Mouse (Mus musculus): Measurements from ENCODE around the gene Ubash3b. TPM values are rescaled to one million over a fixed set of nuclear protein-coding genes. Genes with fewer than 3 reads are reported as not detected.

The Ubash3b gene
- total RNA-seq, 2 experiments from 2014 or later = 15.1 to 21.6 TPM

DNA sequence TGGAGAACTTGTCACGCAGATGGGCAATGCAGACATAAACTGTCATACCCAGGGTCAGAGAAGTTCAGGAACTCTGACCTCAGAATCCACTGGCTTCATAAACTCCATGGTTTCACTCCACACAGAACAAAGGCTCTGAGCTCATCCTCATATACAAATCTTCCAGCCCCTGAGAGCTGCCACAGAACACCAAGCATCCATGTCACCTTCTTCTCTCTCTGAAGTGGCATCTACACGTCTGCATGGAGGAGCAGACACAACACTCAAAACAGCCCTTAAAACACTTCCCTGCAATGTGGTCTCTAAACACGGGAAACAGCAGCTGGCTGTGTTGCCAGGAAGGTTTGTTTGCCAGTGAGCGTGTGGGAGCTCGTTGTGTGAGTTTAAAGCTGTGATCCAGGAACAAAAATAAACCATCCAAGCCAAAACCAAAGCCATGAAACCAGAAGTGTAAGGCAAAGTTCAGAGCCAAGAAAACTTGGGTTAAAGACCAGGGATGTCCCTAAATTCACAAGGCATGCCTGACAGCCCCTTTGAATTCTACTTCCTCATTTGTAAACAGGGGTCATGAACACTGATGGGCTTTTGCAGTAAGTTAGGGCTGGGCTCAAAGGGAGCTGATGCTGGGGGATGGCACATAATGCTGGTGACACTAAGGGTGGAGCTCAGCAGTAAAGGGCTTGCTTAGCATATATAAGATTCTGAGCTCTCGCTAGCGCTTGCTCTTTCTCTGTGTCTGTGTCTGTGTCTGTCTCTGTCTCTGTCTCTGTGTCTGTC lies 24.6 kb downstream of the Ubash3b start:
- ATAC-seq (ENCODE audit: poor library complexity, severe bottlenecking) = 0 out of 2 replicates have a peak, but pooled peaks have one; percentile 16

DNA sequence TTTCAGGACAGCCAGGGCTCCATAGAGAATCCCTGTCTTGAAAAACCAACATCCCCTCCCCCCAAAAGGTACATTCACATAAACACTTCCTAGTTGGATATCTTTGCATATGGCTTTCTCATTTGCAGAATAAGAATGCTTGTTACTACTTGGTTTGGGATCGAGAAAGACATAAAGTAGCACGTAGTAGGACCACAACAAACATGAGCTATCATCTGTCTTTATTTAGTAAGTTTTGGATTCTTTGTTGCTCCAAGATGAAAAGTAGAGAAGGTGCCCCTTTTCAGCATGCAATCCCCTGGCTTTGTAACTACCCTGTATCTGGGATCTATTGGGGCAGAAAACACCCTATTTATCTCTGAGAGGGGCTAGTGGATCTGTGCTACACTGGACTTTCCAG lies 25.2 kb downstream of the Ubash3b start:
- no peak for ATAC-seq (ENCODE audit: poor library complexity, severe bottlenecking)

DNA sequence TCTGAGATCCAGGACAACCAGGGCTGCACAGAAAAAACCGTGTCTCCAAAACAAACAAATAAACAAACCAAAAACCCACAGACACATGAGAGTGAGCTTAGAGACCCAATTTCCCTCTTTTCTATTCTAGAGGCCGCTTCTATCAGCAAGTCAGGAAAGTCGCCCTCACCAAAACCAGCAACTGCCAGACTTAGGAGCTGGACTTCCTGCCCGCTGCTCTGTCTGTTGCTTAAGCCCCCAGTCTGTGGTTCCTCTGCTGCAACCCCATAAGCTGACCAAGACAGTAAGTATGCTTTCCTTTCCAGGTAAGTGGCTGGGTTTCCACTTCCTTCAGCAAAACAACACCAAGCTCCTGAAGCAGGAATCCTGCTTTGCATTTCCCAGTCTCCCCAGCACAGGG lies 26.6 kb downstream of the Ubash3b start:
- ATAC-seq (ENCODE audit: poor library complexity, severe bottlenecking) = peak; percentile 76

DNA sequence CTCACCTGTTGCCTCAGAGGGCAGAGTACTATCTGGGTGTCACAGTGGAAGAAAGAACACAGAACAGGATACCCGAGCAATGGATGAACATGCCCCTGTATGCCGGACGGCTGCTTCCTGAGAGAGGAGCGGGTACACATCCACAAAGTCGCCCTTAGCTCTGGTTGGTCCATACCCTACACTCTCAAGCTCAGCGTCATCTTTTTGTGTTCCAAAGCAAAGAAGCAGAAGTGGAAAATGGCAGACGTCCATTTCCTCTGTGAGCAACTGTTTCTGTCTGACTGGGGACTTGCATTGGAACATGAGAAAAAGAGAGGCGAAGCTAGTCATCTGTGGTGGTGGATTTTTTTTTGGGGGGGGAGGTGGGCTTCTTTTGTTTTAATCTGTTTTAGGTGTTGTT lies 30.9 kb downstream of the Ubash3b start:
- ATAC-seq (ENCODE audit: poor library complexity, severe bottlenecking) = peak; percentile 66

DNA sequence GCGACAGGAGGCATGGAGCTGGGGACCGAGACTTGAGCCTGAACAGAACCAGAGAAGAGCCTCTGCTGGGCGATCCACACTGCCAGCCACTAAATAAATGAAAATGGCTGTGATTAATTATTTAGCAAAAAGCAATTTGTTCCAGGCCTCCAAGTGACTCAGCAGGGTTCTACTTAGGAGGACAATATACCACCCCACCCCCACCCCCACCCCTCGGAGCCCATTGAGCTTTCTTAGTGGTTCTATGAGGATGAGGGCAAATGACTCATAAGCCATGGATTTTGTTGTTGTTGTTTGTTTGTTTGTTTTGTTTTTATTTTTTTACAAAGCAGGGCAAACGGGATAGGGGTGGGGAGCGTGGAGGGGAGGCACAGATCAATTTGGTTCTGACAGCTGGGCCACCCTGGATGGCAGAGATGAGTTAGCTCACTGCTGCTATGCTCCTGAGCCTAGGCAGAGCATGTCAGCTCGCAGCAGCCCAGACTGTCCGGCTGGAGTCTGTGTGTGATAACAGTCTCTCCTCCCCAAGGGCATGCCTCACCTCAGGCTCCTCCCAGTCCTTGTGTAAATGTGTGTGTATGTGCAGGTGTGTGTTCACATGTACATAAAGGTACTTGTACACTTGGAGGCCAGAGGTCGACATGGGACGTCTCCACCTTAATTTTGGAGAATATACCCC lies 31.6 kb downstream of the Ubash3b start:
- no peak for ATAC-seq (ENCODE audit: poor library complexity, severe bottlenecking)

DNA sequence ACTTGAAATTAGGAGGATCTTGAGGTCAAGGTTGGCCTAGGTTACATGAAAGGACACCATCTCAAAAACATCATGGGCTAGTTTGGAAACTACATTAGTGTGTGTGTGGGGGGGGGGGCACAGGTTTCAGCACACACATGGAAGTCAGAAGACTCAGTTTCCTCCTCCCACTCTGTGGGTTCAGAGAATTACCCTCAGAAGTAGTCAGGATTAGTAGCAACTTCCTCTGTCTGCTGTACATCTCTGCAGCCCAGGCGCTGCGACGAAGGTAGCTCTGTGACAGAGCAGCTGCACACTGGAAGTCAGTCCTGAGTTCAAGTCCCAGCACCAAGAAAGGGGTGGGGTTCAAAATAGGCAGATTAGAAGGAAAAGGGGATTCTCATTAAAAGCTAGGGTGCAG lies 32.2 kb downstream of the Ubash3b start:
- peak; percentile 65 for ATAC-seq (ENCODE audit: poor library complexity, severe bottlenecking)

DNA sequence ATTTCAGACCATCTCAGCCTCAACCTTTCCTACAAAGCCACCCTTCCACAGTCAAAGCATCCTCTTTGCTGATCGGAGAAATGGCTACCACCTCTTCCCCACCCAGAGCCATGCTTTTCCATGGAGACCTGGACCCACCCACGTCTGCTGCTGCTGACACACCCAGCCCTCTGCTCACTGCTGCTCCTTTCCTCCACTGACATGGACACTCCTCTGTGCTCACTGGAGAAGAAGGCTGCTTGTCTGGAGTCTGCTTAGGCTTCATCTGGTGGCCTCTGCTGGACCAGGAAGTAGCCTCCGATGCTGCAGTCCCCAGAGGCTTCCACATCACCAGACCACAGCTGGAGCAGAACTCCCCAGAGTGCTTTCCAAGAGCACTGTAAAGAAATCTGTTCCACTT lies 34.8 kb downstream of the Ubash3b start:
- ATAC-seq (ENCODE audit: poor library complexity, severe bottlenecking) = no peak

DNA sequence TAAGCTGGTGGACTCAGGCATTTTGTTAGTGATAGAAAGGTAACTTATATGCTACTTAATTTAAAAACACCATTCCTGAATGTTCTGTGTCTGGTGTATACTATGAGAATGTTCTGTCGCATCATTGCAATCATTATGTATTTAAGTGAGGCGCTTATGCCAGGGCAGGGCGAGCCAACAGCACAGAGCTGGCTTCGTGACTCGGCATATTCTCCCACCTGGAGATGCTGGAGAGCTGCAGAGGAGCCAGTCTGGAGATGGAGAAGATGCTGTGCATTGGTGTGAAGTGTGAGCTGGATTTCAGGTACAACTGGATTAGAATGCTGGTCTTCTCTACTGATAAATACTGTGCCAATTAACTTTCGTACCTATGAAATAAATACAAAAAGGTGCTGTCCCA lies 37.2 kb downstream of the Ubash3b start:
- ATAC-seq (ENCODE audit: poor library complexity, severe bottlenecking) = no peak

DNA sequence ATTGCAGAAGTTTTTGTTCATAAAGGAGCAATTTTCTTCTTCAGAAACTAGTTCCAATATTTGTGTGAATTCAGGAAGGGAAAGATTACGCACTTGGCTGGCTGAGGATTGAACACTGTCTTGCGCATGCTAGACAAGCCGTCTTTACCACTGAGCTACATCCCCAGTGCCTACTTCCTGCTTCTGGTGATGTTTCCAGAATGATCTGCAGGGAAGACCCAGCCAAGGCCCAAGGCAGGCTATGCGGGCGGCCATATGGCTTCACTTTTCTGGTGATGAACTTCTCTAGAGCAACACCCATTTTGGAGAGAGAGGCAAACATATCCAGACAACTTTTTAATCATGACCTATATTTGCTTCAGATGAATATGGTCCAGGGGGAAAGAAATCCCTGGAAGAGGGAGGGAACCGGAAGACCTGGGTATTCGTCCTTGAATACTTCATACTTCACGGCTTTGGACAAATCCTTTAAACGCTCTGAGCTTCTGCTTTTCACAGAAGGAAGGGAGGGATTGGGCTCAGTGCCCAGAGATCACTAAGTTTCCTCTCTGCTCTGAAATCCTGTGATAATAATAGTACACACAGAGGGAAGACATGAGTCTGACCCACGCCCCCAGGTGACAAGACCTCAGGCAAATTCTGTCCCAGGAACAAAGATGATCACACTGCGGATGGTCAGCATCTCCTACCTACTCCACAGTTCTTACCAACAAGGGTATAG lies 38.9 kb downstream of the Ubash3b start:
- peak; percentile 62 for ATAC-seq (ENCODE audit: poor library complexity, severe bottlenecking)

DNA sequence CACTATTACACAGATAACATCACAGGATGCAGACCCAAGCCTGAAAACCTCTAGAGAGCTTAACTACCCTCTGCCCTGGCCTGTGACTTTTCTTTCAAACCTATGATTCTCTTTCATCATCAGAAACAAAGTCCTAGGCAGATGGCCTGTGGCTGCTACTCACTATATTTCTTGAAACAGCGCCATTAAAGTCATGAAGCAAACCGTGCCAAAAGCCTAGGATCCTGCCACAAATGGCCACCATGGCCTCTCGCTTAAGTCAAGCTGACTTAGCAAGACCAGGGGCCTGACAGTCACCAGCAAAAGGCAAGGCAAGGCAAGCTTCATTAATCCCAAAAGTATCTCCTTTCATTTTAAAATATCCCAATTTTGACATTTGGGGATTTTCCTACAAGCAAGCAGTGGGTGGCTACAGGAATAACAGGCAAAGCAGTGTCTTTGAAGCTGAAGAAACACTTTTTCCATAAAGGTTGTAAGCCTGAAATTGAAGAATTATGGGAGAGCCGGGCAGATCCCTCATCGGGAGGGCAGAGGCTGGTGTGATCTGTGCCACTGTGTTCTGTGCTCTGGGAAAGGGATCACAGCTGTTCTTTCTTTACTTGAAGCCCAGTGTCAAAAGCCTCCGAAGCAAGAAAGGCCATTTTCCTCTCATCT lies 39.7 kb downstream of the Ubash3b start:
- no peak for ATAC-seq (ENCODE audit: poor library complexity, severe bottlenecking)

DNA sequence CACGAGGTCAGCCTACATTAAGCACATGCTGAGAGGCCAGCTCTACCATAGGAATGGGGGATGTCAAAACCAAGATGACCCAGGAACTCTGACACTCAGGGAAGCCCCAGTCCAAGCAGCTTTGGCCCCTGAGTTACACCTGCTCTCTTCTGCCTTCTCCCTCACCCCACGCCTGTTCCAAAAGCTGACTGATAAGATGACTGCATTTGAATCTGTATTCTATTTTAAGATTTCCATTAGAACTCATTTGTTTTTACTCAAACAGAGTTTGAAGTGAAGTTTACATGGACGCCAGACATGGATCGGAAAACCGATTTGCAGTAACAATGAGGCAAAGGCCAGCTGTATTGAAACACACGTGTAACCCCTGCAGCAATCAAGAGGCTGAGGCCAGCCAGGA lies 41.5 kb downstream of the Ubash3b start:
- no peak for ATAC-seq (ENCODE audit: poor library complexity, severe bottlenecking)

DNA sequence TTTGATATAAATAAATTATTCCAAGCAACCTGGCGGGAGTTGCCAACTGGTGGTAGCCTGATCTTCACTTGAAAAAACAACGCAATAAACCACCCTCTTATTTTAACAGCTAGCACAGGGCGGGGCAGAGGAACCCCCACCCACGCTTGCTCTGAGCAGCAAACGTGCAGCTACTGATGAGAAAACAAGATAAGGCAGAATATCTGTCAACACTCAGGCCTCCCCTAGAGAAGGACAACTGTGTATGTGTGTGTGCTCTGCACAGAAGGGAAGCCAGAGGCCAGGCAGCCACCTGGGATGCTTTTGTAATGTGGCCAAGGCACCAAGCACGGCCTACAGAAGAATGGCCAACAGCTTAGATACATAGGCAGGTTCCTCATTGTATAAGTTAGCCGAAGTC lies 43.4 kb downstream of the Ubash3b start:
- ATAC-seq (ENCODE audit: poor library complexity, severe bottlenecking) = peak; percentile 31

DNA sequence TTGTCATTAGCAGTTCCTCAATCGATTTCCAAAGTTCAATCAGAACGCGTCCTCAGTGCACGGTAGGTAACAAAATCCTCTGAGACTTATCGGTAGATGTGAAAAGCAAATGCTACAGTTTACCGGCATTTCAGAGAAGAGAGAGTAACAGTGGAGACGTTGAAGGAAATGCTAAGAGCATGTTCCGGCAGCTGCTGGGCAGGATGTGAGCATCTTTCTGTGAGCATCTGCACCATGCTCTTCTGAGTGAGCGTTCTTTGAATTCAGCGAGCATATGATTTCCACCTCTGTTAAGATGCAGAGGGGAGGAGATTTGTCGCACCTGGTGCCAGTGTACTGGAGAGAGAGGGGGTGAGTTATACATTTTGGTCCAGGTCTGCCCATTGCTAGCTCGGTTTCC lies 45.4 kb downstream of the Ubash3b start:
- ATAC-seq (ENCODE audit: poor library complexity, severe bottlenecking) = no peak

DNA sequence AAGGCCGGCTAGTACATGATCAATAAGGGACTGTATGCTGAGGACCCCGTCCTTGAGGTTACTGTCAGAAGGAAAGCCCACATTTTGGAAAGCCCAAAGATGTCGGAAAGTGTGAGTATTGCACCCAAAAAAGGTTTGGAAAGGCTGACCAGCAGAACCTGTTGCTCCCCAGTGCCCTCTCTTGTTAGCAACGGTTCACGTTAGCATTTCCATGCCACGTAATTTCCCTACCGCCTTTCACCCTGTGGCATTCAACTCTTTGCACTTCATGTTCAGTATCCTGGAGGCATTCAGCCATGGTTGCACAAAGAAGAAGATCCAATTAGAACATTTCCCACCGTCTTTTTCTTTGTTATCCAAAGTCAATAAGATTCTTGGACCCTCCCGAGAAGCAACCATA lies 47.1 kb downstream of the Ubash3b start:
- ATAC-seq (ENCODE audit: poor library complexity, severe bottlenecking) = no peak

DNA sequence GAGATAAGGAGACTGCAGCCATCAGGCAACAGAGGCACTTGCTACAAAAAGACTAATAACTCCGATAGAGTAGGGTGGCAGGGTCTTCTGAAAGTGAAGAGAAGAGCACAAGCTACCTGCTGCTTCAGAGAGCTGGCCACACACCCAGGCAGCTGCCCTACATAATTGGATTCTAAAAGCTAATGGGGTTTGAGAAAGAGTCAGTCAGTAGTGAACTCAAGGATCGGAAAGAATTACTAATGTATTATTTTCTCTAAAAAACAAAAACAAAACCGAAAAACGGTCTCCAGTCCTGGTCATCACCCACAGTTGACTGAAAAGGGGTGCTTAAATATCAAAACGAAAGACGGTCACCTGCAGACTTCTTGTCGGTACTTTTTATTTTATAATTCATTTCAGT lies 51.7 kb downstream of the Ubash3b start:
- no peak for ATAC-seq (ENCODE audit: poor library complexity, severe bottlenecking)

DNA sequence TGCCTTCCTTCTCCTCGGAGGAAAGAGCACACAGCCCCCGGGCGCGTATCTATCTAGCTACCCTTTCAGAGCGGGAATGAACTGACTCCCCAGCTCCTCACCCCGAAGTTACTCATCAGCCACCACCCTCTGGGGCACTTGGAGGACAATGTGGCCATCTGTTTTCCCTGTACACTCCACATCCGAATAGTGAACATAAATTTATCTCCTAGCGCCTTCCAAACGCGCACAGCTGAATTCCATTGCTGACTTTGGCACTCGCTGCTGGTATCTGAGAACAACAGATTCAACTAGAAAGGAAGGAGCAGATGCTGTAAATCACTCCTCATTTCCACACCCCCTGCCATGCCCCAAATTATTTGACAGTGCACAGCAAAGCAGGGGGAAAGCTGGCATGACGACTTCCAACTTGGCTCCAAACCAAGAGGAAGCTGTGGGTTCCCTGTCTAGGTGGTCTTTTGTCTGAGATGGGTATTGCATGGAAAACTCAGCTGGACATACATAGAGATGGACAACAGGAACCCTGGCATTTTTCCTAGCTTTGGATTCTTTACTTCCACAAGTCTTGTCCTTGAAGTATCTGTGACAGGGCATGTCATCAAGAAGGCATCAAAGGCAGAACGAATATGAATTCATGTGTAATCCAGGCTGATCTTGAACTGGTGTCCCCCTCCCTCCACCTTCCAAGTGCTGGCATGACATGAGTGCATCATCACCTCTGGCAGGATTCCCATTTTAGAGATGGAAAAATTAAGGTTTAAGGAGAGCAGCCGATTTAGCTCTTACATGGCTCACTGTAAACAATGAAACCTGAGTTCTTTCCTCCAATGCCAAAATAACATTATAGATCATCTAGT lies 52.9 kb downstream of the Ubash3b start:
- no peak for ATAC-seq (ENCODE audit: poor library complexity, severe bottlenecking)

DNA sequence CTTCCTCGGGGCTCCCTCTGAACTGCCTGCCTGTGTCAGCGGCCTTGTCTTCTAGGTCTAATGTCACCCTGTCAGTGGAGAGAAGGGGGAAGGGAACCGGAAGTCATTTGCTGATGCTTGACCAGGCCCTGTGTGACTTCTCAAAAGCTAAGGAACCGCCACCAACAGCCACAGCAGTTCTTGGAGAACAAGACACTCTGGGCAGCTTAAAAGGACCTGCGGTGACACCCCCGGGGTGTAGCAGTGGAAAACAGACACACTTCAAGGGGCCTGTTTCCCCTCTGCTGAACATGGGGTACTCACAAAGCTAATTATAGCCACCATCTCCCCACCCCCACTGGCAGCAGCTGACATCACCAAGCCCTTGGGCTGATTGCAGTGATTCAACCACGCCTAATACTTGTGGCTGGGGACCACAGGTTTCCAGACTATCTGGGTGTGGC lies 56.3 kb downstream of the Ubash3b start:
- peak; percentile 83 for ATAC-seq (ENCODE audit: poor library complexity, severe bottlenecking)

DNA sequence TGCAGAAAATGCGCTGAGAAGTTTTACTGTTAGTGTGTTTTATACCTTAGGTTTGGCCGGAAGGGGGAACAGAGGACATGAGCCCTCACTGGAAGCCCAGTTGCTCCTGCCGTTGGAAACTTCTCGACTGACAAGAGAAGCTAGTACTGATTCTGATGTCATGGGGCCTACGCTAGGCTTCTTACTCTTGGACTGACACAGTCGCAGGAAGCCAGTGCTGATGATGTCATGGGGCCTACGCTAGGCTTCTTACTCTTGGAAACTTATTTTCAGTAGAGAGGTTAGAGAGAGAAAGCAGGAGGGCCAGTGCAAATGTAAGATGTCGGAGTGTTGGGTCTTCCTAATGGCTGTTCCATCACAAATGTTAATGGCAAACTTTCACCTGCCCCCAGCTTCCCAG lies 57.8 kb downstream of the Ubash3b start:
- ATAC-seq (ENCODE audit: poor library complexity, severe bottlenecking) = no peak

DNA sequence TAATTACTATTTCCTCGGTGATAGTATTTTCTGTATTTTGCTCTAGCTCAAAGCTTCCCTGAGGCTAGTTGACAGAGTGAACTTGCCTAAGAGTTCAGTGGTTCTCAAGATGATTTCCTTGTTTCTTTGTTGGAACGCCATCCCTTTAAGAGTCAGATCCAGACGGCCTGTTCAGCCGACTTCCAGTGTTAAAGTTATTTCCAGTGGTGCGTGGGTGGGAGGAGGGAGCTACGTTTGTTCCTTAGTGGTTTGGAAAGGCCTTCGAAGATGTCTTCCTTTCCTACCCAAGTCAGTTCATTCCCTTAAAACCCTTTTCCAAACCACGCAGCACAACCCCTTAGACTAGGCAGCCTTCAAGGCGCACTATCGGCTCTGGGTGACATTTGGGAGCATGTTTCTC lies 58.9 kb downstream of the Ubash3b start:
- no peak for ATAC-seq (ENCODE audit: poor library complexity, severe bottlenecking)

DNA sequence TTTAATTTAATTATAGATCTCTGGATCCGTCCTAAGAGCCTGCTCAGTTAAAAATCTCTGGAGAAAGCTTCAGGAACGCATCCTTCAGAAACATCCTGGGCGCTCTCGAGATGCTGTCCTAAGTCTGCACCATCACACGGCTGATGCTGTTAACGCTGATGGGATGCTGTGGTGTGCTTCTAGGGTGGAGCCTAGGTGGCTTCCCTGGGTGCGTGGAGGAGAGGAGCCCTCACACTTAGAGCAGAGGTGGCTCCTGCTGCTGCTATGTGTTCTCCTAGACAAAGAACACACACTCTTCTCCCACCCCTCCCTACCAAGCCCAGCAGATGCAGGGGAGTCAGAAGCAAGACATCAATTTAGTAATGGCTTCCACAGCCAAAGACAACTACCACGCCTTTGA lies 61.6 kb downstream of the Ubash3b start:
- ATAC-seq (ENCODE audit: poor library complexity, severe bottlenecking) = no peak
